Mouse (Mus musculus) ZHBTc4 (cell line): ENCODE data around the gene Gm10447.

ENCODE experiments used
- DNase-seq: peaks from one replicate; pipeline ENCODE4 v3.0.0-alpha.2; 2011; ENCODE audit warnings: low read depth, low spot score

Gene Gm10447

GRCm38 (mm10) chr11:53478383-53479170 lies 21.7 kb upstream of the Gm10447 start:
- peak; percentile 73 for DNase-seq

- no peak for DNase-seq
Observed at GRCm38 (mm10) chr11:53477833-53478232, 20.9 kb upstream of the Gm10447 start.

- no peak for DNase-seq
Observed at GRCm38 (mm10) chr11:53475620-53476019, 18.7 kb upstream of the Gm10447 start.

- DNase-seq, result no peak
Observed at GRCm38 (mm10) chr11:53472709-53473108, 15.8 kb upstream of the Gm10447 start.

- DNase-seq, result peak; percentile 89
Observed at GRCm38 (mm10) chr11:53469968-53470695, 13.2 kb upstream of the Gm10447 start, which contains the start of gene Gm9837. Gm9837 (minus strand) TSS chr11:53470479.

GRCm38 (mm10) chr11:53469294-53469967 lies 12.5 kb upstream of the Gm10447 start:
- no peak for DNase-seq

GRCm38 (mm10) chr11:53466231-53466971 lies 9.5 kb upstream of the Gm10447 start:
- peak; percentile 92 for DNase-seq

- DNase-seq, result peak; percentile 69
Observed at GRCm38 (mm10) chr11:53463551-53464424, 6.9 kb upstream of the Gm10447 start.

- DNase-seq, result no peak
Observed at GRCm38 (mm10) chr11:53461727-53462126, 4.8 kb upstream of the Gm10447 start.

GRCm38 (mm10) chr11:53460192-53460591 lies 3.3 kb upstream of the Gm10447 start:
- DNase-seq, result no peak

- DNase-seq, result peak; percentile 60
Observed at GRCm38 (mm10) chr11:53458996-53459395, 2.1 kb upstream of the Gm10447 start.

- no peak for DNase-seq
Observed at GRCm38 (mm10) chr11:53457372-53457954, 553 bp upstream of the Gm10447 start.

GRCm38 (mm10) chr11:53453031-53453430 lies 3.9 kb downstream of the Gm10447 start:
- no peak for DNase-seq

- no peak for DNase-seq
Observed at GRCm38 (mm10) chr11:53452396-53452795, 4.5 kb downstream of the Gm10447 start.

- no peak for DNase-seq
Observed at GRCm38 (mm10) chr11:53451361-53451760, 5.5 kb downstream of the Gm10447 start.

- no peak for DNase-seq
Observed at GRCm38 (mm10) chr11:53450070-53450705, 6.7 kb downstream of the Gm10447 start.

GRCm38 (mm10) chr11:53448529-53448928 lies 8.4 kb downstream of the Gm10447 start:
- DNase-seq, result no peak

- no peak for DNase-seq
Observed at GRCm38 (mm10) chr11:53447996-53448395, 8.9 kb downstream of the Gm10447 start.

- no peak for DNase-seq
Observed at GRCm38 (mm10) chr11:53446183-53446582, 10.7 kb downstream of the Gm10447 start.

GRCm38 (mm10) chr11:53445562-53445961 lies 11.3 kb downstream of the Gm10447 start:
- DNase-seq, result no peak
